Mouse (Mus musculus) central nervous system, embryonic 11.5 days (tissue): ENCODE data around the gene Galnt9. TPM values are rescaled to one million over a fixed set of nuclear protein-coding genes. Genes with fewer than 3 reads are reported as not detected.

ENCODE experiments used
- polyA plus RNA-seq: library from polyadenylated mRNA; depleted of rRNA; stranded (reverse); fragments of >200 nt; gene quantifications from 2 replicates; pipeline ENCODE4 v1.2.3, GENCODE M21; 2012; rRNA removed

Galnt9 gene
- 4.8 and 5.7 TPM in 2 replicates for polyA plus RNA-seq

DNA sequence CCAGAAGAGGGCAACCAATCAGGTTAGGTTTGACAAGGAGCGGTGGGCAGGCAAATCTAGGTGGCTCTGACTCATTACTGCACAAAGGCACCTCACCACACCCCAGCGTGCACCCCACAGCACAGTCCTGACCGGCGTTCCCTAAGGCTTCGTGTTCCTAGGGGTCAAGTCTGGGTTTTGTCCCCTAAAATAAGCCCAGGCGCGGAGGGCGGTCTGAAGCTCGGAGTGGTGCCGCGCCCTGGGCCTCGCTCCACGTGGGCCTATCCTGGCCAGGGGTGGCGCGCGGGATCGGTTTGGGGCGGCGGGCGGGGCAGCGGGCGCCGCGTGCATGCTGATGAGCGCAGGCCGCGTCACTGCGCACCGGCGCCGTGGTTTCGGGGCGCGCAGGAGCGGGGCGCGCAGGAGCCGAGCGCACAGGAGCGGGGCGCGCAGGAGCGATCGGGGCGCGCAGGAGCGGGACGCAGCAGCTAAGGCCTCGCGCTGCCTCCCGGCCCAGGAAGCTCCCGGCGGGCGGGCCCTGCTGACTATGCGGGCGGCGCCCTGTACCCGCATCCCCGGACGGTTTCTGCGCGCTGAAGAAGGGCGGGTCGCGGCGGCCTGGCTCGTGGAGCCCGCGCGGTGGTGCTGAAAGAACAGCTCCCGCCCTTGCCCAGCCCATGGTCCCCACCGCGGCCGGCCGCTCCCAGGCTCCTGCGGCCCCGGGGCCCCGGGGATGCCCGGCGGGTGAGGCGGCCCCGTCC, at the start of gene Galnt9:
Gene Galnt9 (plus strand): TSS at position 405 of the 740 bp plus-strand sequence.

DNA sequence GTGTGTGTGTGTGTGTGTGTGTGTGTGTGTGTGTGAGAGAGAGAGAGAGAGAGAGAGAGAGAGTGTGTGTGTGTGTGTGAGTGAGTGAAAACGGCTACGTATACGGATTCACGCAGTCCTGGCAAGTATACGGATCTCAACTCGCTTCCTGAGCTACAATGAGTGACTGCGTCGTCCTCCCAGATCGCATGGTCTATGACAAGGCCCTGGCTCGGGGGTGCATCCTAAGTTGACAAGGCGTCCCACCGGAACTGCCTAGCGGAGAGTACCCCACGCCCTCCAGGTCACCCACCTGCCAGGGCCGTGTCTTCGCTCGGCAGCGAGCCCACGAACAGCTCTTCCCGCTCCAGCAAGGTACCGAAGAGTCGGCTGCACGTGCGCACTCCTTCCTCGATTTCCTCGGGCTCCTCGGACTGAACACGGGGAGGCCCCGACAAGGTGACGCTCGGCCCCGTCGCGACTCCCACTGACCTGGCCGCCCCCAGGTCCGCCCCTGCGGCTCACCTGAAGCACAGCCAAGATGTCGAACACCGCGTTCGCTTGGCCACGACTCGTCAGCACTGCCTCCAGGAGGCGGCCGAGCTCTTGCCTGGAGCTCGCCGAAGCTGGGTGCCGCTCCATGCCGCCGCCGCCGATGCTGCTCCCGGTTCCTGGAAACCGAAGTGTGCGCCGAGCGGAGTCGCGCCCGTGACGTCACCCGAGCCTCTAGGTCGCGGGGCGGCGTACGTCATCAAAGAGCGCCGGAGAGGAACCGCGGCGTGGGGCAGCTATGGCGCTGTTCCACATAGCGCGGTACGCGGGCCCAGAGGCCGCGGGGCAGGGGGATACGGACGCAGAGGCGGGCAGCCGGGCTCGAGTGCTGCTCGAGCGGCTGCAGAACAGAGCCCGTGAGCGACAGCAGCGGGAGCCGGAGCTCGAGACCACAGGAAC, 108.8 kb downstream of the Galnt9 start, which contains the start of the genes Noc4l and Ddx51:
Gene Noc4l (minus strand): TSS at position 699 of the 930 bp plus-strand sequence.
Gene Ddx51 (plus strand): TSS at position 733 of the 930 bp plus-strand sequence.

Other genes starting within 250 kb of the Galnt9 start
- gene P2rx2, start 201.1 kb upstream of the Galnt9 start, polyA plus RNA-seq: 0.71 and 1.4 TPM in 2 replicates
- 0.06 TPM in 1 of 2 replicates, not detected in the other for gene Lrcol1, start 199.6 kb upstream of the Galnt9 start, polyA plus RNA-seq
- 45.1 and 52.0 TPM in 2 replicates for gene Fbrsl1, start 95.9 kb upstream of the Galnt9 start, polyA plus RNA-seq
- 55.9 and 59.3 TPM in 2 replicates for gene Noc4l, start 109.1 kb downstream of the Galnt9 start, polyA plus RNA-seq
- 32.6 and 71.6 TPM in 2 replicates for gene Ddx51, start 109.1 kb downstream of the Galnt9 start, polyA plus RNA-seq
- gene Ep400, start 226.4 kb downstream of the Galnt9 start, polyA plus RNA-seq: 35.3 and 69.3 TPM in 2 replicates
- gene Pus1, start 236.3 kb downstream of the Galnt9 start, polyA plus RNA-seq: 30.2 and 39.8 TPM in 2 replicates